Mouse (Mus musculus): ENCODE measurements at regions not wholly inside any gene's neighbourhood (a gene's known extent, or its start where the extent isn't known, plus 50 kb on each side); places are given as distances from the start of the nearest gene placed in this dataset.

DNA sequence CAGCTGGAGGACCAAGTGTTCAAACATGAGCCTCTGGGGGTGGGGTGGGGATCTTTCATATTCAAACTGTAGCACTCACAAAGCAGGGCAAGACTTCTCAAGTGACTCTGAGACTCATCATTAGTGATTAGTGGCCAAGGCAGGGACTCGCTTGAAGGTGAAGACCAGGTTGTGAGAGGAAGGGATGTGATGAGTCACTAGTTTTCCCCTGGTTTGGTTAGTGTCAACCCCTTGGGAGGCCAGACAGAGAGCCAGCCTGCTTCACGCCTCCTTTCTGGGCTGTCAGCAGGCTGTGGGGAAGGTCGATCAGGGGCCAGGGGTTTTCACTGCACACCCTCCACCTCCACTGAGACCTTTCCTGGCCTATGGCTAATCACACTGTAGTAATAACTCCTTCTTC is 65.2 kb downstream of the Slc30a10 start:
- intact Hi-C loops (cut with DNase I; ENCODE audit: low total_unique reads) = no loop called here
- DNase-seq = no peak

DNA sequence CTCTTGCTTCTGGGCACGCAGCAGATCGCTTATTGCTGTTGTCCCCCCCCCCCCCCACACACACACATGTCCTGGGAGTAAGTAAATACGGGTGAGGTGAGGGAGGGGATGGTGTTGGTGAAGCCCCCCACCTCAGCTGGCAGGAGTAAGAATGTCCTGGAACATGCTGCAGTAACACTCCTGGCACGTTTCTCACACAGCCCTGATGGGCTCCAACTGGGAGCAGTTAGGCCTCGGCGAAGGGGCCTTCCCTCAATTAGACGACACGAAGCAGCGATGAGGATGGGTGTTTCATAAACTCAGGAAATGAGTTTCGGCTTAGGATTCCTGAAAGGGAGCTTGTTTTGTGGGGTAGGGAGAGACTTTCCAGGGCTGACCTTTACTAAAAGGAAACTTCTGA is 69.4 kb downstream of the Slc30a10 start:
- no peak for DNase-seq
- intact Hi-C loops (cut with DNase I; ENCODE audit: low total_unique reads) = no loop called here

DNA sequence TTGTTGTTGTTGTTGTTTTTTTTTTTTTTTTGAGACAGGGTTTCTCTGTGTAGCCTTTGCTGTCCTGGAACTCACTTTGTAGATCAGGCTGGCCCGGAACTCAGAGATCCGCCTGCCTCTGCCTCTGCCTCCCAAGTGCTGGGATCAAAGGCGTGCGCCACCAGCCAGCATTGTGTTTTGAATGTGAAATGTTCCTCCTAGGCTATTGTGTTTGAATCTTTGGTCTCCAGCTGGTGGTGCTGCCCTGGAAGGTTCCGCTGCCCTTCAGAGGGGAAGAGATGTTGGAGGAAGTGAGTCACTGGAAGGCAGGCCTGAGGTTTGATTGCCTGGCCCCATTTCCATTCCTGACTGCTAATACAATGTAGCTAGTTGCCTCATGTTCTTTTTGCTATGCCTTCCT is 78.8 kb downstream of the Slc30a10 start:
- intact Hi-C loops (cut with DNase I; ENCODE audit: low total_unique reads) = no loop called here
- no peak for DNase-seq

DNA sequence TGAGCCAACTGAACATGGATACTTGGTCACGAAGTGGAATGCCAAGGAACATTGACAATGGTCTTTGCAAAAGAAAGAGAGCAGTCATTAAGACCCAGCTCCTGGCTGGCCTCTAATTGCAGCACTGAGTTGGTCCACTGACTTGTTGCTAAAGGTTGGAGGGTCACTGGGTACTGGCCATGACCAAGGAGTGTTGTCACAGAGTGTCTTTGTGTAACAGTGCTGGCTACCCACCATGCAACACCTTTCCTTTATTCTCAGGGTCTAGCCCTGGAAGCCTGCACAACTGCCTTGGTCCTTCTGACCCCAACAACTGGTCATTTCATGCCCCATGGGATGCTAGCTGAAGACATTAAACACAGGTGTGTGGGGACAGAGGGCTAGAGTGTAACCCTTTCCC is 79.5 kb downstream of the Slc30a10 start:
- intact Hi-C loops (cut with DNase I; ENCODE audit: low total_unique reads) = no loop called here
- no peak for DNase-seq

DNA sequence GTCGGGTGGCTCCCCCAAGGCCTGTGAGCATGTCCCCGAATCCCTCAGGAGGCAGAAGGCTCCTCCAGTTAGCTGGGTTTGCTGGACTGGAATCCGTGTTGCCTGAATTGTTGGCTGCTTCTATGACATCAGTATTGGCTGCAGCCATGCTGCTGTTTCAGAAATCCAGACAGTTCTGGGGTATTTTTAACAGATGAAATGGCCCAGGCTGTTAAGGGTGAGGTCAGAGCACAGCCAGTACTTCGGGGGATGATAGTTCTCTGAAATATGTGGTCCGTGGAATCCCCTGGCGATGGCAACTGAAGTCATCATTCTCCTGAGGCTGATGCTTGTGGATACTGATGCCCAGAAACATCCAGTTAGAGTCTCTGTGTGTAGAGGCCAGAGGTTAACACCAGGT is 80.7 kb downstream of the Slc30a10 start:
- DNase-seq = no peak
- intact Hi-C loops (cut with DNase I; ENCODE audit: low total_unique reads) = no loop called here

DNA sequence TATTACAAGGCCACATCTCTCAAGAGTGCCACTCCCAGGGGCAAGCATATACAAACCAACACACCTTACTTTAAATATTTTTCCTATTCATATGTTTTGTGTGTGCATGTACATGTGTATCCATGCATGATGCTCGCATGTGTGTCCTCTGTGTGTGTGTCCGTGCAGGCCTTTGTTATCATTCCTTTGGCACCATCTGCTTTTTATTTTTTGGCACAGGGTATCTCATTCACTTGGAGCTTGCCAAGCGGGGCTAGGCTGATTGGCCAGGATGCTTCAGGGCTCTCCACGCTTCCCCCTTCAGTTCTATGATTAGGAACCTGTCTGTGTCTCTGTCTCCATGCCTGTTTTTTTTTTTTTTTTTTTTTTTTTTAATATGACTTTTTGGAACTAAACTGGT is 82.6 kb downstream of the Slc30a10 start:
- no peak for DNase-seq
- intact Hi-C loops (cut with DNase I; ENCODE audit: low total_unique reads) = no loop called here

DNA sequence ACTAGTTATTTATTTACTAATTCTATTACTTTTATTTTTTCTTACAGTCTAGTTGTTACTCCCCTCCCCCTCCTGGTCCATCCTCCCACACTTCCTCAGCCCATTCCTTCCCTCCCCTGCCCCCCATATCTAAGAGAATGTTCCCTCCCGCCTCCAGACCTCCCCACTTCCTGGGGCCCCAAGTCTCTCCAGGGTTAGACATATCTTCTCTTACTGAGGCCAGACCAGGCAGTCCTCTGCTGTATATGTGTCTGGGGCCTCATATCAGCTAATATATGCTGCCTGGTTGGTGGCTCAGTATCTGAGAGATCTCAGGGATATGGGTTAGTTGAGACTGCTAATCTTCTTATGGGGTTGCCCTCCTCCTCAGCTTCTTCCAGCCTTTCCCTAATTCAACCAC is 84.8 kb downstream of the Slc30a10 start:
- intact Hi-C loops (cut with DNase I; ENCODE audit: low total_unique reads) = no loop called here
- DNase-seq = no peak

DNA sequence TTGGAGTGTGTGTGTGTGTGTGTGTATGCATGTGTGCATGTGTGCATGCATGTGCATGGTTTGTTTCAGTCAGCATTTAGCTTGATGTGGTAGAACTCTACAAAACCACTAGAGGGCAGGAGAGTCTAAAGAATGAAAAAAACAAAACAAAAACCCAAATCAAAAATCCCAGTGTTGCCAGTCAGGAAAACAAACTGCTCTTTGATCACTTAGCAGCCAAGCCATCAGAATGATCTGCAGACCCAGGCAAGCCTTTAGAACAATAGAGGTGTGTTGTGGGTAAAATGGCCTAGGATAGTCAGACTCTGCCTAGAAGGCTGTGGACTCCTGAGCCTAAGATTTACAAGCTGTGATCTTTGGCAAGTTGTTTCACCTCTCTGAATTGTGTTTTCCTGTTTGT is 91.7 kb downstream of the Slc30a10 start:
- no peak for DNase-seq
- intact Hi-C loops (cut with DNase I; ENCODE audit: low total_unique reads) = loop anchor here (10.0 kb wide), 1 partner anchor 128 kb away; no protein-coding TSS in a partner anchor

DNA sequence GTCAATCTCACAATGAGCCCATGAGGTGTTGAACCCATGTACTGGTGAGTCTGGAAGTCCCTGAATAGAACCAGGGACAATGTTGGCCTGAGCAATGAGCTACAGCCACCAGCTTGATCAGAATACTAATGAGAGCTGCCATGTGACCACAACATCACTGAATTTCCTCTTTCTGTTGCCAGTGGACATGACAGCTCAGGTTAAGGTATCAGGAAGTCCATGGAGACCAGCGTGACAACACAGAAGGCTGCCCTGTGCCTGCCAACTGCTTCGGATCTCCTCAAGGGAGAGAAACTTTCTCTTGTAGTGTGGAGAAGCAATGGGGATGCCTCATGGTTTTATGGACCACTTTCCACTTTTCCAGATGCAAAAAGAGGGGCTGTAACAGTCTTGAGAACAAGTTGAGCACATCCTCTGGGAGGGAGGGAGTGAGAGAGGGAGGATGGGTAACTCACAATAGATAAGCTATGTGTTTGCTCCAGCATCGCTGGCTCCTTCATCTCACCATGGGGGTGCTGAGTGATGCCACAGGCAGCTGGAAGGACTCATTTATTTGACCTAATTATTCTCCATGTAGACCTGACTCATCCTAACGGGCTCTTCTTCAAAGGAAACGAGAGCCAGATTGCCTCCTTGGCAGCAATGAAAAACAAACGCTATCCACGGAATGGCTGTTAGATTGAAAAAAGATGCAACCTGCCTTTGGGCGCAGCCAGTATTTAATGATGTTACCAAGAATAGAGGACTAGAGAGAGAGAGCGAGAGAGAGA is 118.3 kb downstream of the Slc30a10 start:
- intact Hi-C loops (cut with DNase I; ENCODE audit: low total_unique reads) = no loop called here

DNA sequence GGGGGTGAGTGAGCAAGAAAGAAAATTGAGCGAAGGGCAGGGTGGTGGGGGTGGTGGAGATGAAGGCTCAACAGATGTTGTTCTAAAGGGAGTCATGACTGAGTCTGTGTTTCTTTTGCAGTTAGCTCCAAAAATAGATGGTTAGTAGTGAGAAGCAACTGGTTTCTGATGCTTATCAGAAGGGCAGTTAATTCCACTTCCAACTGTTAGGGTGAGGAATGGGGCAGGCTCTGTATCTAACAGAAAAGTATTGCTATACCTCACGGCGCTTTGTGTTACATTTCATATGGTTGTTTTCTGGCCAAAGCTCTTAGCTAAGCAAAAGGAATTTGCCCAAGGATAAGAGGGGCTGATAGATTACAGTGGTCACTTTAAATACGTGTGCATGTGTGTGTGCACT is 120.3 kb downstream of the Slc30a10 start:
- DNase-seq = no peak
- intact Hi-C loops (cut with DNase I; ENCODE audit: low total_unique reads) = no loop called here

More for the DNA sequence above, 118.3 kb downstream of the Slc30a10 start:
- no peak for DNase-seq

DNA sequence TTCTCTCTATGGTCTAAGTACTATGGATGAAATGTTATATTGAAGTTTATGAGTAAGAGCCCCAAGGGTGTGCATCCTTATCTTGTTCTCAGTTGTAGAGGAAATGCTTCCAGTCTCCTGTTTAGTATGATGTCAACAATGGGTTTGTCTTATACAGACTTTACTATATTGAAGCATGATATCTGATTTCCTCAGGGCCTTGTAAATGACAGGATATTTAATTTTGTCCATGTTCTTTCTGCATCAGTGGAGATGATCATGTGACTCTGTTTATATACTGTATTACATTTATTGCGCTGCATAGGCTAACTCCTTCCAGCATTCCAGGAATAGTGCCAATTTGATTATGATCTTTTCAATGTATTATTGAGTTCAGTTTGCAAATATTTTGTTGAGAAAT is 125.2 kb downstream of the Slc30a10 start:
- no peak for DNase-seq
- intact Hi-C loops (cut with DNase I; ENCODE audit: low total_unique reads) = no loop called here

DNA sequence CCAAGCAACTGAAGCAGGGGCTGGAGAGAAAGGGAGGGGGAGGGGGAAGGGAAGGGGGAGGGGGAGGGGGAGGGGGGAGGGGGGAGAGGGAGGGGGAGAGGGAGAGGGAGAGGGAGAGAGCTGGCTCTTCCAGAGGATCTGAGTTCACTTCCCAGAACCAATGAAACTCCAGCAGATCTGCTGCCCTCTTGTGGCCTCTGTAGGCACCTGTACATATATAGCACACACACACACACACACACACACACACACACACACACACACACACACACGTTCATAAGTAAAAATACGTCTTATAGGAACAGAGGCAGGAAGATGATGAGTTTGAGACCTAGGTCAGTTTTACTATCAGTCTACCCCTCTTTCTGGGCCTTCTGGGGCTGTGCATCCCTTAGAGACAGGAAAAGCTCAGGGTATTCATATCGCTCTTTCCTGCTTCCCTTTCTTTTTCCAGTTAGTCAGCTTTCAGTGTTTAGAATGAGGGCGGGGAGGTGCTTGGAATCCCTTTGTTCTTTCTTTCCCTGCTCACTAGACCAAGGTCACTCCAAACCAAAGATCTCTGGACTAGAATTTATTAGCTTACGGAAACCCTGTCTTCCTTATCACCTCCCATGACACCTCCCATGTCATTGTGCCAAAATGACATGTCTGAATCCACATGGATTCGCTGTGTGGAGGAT is 130.7 kb downstream of the Slc30a10 start:
- intact Hi-C loops (cut with DNase I; ENCODE audit: low total_unique reads) = no loop called here
- no peak for DNase-seq

DNA sequence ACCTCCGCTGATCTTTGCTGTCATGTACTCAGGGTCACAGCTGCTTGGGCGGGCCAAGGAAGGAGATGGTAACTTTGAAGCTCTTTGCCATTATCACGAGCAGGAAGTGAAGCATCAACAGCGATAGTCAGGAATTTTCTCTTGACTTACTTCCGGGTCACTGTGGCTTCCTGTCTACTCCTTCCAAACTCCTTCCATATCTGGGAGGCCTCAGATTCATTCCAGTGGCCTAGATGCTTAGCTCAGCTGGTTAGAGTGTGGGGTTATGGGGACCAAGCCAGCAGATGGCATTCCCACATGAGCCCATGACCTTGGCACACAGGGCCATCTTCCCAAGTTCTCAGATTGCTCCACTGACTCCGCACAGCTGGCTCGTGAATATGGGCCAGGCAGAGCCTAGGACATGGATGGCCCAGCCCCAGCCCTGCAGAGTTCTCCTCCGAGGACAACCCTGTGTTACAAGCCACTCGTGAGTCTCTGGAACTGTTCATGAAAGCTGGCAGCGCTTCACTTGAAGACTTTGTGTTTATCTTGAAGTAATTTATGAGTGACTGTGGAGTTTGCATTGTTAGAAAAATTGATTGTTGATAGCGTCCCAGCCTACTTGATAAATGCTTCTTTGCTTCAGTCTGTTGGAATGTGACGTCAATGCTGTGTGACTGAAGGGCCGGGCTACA is 133.2 kb downstream of the Slc30a10 start:
- intact Hi-C loops (cut with DNase I; ENCODE audit: low total_unique reads) = no loop called here
- DNase-seq = peak; percentile 62

DNA sequence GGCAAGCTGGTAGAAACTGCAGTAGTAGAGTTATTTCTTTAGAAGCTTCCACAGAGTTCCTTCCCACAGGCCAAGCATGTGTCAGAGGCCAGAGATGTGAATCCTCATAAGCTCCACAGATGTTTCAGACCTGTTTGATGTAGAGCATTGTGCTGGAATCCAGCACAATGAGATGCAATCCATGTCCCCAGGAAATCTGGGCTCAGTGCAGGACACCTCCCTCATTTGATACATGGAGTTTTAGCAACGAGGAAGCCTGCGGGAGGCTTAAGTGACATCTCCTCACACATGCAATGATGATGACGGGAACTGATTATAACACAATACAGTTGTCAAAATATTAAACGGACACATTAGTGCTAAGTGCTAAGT is 133.7 kb downstream of the Slc30a10 start:
- no peak for DNase-seq

DNA sequence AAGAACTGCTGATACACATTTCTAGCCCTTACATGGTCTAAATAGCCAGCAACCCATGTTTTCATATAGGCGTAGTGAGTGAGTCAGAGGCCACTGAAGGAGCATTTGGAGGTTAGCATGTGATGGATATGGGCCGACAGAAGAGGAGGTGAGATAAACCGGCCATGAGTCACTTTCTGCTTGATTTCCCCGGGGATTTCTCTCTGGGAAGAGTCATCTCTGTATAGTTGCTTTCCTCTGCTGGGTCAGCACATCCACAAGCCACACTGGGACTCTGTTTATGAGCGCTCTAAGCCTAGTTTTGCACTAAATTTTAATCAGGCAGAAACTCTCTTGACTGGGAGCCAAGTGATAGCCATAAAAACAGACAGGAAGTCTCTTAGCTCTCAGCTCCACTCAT is 142.2 kb downstream of the Slc30a10 start:
- intact Hi-C loops (cut with DNase I; ENCODE audit: low total_unique reads) = no loop called here
- no peak for DNase-seq

More for the DNA sequence above, 133.7 kb downstream of the Slc30a10 start:
- intact Hi-C loops (cut with DNase I; ENCODE audit: low total_unique reads) = no loop called here

DNA sequence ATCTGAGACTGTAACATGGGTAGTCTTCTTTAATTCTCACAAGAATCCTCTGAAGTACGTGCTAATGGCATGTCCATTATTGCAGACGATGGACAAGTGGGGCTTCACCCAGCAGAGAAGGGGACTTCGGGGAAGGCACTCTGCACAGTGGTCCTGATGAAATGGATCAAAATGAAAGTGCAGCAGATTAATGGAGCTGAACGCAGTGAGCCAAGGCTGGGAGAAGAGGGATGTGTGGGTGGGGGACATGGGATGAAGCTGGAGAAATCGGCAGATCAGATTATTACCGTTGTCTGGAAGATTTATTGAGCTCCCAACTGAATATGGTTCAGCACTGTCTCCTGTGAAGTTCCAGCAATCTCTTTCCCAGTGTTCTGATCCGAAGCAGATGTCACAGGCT is 143.9 kb downstream of the Slc30a10 start:
- DNase-seq = no peak
- intact Hi-C loops (cut with DNase I; ENCODE audit: low total_unique reads) = no loop called here

DNA sequence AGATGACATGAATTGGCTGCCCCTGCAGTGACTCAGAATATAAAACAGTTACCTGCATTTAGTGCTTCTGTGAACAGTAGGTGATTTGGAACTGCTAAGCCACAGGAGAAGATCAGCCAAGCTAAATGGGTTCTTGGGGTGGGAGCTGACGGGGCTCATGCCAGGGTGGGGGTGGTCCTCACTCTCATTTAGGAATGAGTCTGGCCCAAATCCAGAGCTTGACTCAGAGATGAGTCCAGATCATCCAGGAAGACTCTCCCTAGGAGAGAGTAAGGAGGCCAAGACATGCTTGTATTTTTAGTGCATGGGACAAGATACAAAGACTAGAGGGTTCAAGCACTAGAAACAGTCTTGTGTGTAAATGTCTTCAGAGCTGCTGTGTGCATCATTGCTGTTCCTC is 146.5 kb downstream of the Slc30a10 start:
- intact Hi-C loops (cut with DNase I; ENCODE audit: low total_unique reads) = no loop called here
- no peak for DNase-seq

DNA sequence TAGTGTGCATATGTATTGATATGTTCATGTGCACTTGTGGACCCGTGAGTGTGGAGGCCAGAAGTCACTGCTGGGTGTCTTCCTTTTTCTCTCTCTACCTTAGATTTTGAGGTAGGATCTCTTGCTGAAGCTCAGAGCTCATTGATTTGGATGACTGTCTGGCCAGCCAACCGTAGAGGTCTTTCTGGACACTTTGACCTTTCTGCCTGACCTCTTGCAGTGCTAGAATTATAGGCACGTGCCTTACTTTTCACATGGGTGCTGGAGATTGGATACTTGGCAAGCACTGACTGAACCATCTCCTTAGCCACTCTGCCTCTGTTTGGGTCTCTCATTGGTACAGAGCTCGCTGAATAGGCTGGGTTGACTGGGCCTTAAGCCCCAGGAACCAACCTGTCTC is 151.3 kb downstream of the Slc30a10 start:
- DNase-seq = no peak
- intact Hi-C loops (cut with DNase I; ENCODE audit: low total_unique reads) = no loop called here

DNA sequence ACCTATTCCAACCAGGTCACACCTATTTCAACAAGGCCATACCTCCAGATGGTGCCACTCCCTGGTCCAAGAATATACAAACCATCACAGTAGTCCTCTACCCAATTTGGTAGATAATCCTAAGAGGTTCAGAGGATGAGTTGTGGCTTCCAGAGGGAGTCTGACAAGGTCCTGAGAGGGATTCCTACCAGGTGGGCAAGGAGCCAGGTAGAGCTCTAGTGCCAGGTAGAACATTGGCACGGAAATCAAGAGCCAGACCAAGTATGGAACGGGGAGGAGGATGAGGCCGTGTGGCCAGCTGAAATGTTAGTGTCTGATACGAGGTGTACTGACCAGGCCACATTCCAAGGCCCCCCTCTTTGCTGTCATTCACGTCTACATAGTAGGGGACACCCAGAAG is 153.0 kb downstream of the Slc30a10 start:
- intact Hi-C loops (cut with DNase I; ENCODE audit: low total_unique reads) = no loop called here

DNA sequence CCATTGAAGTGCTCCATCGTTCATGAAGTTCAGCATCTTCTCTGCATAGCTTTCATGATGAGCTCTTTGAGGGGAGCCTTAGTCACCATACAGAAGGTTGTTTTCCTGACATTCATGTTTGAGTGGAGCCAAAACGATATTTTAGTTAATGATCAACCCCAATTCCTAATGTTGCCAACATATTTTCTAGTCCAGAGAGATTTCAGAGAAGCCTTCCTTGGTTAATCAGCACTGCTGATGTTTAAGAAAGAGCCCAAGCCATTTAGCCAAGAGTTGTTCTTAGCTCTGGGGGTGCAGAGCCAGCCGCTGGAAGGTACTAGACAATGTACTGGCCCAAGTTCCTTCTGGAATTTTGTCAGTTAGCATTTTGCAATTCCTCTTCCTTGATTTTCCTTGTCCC is 153.8 kb downstream of the Slc30a10 start:
- no peak for DNase-seq
- intact Hi-C loops (cut with DNase I; ENCODE audit: low total_unique reads) = no loop called here

More for the DNA sequence above, 153.0 kb downstream of the Slc30a10 start:
- DNase-seq = no peak

DNA sequence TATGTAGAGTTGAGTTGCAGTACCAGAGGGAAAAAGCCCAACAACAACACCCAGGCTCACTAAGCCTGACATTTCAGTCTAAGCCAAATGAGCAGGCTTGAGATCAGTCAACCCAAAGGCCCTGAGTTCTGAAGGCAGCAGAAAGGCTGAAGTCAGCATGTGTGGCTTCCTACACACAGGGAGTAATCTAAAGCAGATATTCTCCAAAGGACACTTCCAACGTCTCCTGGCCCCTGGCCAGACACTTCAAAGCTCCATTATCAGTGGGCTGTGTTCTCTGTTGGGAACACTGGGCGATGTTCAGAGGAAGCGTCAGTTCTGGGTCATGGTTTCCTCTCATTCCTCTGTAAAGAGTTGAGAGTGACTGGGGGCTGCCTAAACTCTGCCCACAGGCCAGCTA is 155.9 kb downstream of the Slc30a10 start:
- DNase-seq = no peak
- intact Hi-C loops (cut with DNase I; ENCODE audit: low total_unique reads) = no loop called here
